Mouse (Mus musculus): ENCODE measurements around the gene Ak9.
"Not testable (repeated sequence)": the region's sequence is repeated elsewhere in the genome, so short reads cannot be mapped to it uniquely, and the experiment has no call there.

The Ak9 gene

DNA sequence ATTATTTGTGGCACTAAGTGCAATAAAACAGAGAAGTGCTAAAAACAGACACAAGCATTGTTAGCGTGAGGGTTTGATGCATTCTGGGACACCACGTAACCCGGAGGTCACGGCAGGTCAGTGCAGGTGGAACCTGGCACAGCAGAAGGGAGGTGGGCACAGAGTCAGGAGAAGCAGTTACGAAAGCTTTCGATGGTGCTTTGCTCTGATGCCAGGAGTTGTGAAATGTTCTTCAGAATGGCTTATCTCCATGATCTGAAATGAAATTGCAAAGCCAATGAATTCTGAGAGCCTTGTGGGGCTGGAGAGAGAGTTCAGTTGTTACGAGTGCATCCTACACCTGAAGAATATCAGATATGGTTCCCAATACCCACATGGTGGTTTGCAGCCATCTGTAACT is 37.6 kb downstream of the Ak9 start:
- no peak for DNase-seq

DNA sequence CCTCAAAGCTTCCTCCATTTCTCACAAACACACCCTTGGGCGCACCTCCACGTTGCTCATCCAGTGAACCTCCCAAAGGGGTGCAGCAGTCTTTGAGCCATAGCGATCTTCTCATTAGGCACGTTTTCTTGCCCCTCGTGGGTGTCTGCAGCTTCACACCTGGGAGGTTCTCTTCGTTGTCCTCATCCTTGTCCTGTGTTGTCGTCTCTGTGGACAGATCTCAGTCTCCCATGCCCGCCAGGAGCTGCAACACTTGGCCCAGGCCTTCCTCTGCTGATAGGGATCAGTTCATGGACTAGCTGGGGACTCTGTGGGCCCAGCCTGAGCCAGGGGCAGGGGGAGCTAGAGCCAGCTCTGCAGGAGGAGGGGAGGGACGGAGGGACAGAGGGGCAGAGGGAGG is 61.3 kb downstream of the Ak9 start:
- no peak for DNase-seq

DNA sequence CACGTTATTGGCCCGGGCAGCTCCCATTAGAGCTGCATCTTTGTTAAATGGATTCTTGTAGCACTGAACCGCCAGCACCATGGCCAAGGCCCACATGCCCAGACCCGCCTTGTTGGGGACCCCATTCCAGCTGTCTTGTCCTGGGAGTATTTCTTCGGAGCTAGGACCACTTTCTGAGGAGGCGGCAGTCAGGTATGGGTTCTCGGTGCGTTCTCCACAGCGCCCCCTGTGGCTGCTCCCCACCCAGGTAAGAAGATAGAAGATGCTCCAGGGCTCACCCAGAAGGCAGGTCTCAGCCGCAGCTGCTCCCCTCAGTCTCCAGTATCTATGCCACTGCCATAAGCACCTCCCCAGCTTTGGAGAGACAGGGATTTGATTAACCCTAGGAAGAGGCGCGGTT is 76.7 kb downstream of the Ak9 start:
- no peak for DNase-seq

- DNase-seq, result no peak
Measured at GRCm38 (mm10) chr10:41385506-41386221, 81.9 kb downstream of the Ak9 start.

GRCm38 (mm10) chr10:41393555-41393954 is 89.8 kb downstream of the Ak9 start:
- DNase-seq, result no peak

DNA sequence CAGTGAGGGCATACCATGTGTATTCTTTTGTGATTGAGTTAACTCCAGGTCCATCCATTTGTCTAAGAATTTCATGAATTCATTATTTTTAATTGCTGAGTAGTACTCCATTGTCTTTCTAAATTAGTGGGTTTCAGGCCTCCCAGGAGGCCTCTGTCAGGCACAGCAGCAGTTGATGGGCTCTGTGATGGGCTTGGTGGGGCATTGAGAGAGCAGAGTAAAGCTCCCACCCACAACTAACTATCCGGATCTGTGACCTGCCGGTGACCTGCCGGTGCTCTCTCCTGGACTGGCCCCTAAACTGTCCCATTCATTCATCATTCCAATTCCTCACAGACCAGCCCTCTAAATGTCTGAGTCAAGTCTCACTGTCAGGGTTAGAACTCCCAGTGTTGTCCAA is 97.3 kb downstream of the Ak9 start:
- DNase-seq, result no peak

DNA sequence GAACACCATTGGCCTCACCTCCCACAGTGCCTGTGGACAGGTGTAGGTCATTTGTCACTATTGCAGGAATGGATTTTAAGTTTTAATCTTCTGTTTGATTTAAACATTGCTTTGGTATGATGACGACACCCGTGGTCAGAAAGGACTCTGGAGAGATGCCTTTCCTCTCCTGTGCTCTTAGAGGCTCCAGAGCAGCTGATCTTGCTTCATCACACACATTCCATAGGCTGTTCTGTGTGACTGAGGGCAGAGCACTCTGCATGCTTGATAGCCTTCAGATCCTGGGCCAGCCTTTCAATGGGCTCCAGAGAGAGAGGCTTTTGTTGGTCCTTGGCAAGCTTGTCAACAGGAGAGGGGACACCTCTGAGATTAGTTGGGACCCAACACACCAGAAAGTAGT is 99.6 kb downstream of the Ak9 start:
- DNase-seq, result no peak

DNA sequence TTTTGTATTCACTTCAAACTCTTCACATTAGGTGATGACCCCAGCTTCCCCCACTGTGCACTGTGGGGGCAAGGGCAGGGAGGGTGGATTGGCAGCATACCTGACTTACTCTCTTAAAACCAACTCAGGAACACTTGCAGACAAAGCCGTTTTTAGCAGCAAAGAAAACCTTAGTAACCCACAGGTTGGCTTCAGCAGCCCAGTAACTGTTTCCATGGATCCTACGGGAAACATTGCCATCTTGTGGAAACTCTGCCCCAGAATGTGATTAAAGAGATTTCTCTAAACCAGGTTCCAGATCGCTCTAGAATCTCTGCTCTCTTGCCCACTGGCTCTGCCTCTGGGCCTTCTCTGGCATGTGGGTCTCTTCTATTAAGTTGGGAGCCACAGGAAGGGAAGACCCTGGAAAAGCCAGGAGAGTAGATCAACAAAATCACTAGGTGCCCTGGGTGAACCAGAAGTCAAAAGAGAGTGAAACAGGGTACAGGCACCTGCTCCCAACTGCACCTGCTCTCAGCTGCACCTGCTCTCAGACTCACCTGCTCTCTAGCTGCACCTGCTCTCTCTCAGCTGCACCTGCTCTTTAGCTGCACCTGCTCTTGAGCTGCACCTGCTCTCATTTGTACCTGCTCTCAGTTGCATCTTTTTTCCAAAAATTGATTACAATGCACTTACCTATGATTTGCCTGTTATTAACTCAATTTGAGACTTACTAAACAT is 100.3 kb downstream of the Ak9 start:
- no peak for DNase-seq

DNA sequence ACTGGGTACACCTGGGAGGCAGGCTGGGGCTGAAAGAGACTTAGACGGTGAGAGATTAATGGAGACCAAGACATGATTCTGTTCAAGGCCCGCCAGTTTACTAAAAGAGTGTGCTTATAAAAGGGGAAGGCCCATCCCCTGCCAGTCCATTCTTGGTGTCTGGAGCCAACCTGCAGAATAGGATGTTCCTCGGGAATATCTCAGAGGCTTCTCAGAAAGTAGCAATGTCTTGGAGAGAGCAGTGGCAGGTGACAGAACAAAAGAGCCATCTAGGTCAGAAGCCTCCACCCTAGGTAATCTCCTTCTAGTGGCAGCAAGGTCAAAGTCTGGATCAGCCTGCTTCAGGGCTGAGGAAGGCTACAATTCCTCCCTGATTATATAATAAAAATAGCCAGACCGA is 106.4 kb downstream of the Ak9 start:
- not testable (repeated sequence) for DNase-seq

- not testable (repeated sequence) for DNase-seq
Measured at GRCm38 (mm10) chr10:41410821-41411220, 107.0 kb downstream of the Ak9 start.

- not testable (repeated sequence) for DNase-seq
Measured at GRCm38 (mm10) chr10:41413471-41413870, 109.7 kb downstream of the Ak9 start.

DNA sequence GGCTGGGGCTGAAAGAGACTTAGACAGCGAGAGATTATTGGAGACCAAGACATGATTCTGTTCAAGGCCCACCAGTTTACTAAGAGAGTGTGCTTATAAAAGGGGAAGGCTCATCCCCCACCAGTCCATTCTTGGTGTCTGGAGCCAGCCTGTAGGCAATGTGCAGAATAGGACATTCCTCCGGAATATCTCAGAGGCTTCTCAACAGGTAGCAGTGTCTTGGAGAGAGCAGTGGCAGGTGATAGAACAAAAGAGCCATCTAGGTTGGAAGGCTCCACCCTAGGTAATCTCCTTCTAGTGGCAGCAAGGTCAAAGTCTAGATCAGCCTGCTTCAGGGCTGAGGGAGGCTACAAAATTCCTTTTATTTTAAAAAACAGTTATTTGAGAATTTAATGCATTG is 111.6 kb downstream of the Ak9 start:
- not testable (repeated sequence) for DNase-seq

DNA sequence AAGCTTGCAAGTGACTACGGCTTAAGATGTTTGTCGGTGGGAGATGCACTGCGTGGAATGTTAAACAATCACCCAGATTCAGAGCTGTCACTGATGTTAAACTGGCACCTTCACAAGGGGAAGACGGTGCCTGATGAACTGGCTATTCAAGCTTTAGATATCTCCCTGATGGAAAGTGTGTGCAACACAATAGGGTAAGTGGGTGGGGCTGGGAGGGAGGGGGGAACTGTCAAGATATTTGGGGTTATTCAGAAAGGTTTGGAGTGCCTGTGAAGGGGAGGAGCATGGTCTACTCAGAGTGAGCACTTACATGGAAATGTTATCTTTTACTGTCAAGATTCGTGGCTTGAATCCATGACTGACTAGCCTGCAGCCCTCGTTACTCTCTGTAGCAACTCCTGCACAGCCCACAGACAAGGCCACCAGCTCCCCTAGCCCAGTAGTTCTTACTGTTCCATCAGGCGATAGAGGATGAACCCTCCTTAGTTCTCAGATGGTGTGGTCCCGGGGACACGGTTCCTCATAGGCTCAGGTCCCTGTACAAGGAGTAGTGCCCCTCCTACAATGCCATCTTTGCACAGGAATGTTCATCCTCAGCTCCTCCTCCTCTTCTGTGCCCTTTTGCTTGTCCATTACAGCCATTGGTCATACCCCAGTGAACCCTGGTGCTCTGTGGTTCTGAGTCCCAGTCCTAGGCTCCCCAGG is 116.9 kb downstream of the Ak9 start:
- DNase-seq, result no peak

- no peak for DNase-seq
Measured at GRCm38 (mm10) chr10:41423681-41424080, 119.9 kb downstream of the Ak9 start.

DNA sequence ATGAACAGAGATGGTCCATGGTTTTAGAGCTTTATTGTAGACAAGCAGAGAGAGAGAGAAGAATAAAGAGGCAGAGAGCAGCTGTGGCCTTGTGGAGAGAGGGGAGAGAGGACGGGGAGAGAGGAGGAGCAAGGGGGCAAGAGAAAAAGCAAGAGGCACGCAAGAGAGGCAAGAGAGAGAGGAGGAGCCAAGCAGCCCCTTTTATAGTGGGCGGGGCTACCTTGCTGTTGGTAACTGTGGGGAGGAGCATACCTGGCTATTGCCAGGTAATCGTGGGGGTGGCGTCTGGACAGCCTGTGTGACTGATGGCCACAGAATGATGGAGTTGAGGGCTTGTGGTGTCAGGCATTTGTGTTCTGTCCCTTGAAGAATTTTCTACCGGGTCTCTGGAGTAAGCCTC is 122.6 kb downstream of the Ak9 start:
- DNase-seq, result no peak

- peak; percentile 44 for DNase-seq
Measured at GRCm38 (mm10) chr10:41434624-41435023, 130.8 kb downstream of the Ak9 start.

DNA sequence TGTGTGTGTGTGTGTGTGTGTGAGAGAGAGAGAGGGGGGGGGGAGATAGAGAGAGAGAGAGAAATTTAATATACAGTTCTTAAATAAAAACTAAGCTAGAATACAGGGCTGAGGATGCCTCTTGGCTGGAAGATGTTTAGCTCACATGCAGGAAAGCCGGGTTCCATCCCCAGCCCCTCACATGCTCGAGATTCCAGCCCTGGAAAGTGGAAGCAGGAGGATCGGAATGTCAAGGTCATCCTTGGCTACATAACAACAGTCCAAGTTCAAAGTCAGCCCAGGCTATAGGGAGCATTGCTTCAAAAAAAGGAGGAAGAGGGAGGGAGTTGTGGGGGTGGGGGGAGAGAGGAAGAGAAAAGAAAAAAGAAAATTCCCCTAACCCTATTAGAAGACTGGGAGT is 131.4 kb downstream of the Ak9 start:
- no peak for DNase-seq

DNA sequence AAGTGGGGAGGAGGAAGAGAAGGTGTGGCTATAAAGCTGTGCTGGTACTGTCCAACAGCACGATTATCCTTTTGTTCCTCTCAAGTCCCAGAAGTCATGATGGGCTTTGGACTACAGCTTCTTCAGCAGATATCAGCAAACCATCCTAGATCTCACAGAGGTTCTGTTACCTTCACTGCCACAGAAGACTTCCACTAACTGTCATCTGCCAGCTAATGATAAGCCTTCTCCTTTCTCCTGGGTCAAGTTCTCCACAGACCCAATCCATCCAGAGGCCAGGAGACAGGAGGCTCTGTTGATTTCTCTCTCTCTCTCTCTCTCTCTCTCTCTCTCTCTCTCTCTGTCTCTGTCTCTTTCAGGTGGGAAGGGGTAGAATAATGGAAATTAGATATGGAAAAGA is 144.4 kb downstream of the Ak9 start:
- DNase-seq, result no peak

DNA sequence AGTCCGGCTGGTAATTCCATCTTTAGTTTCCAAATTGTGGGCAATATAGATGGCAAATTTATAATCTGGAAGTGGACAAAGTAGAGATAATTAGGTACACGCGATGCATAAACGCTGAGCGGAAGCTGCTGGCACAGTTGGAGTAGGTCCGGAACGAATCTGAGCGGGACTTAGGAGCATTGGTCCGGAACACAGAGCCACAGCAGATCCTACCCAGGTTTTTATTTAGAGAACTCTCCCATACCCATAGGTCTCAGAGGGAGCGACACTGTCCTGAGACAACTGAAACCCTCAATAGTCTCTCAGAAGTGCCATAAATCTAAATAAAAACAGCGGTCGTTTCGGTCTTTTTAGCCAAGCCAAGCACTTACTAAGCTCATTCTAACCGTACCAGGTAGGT is 145.9 kb downstream of the Ak9 start:
- DNase-seq, result peak; percentile 59

DNA sequence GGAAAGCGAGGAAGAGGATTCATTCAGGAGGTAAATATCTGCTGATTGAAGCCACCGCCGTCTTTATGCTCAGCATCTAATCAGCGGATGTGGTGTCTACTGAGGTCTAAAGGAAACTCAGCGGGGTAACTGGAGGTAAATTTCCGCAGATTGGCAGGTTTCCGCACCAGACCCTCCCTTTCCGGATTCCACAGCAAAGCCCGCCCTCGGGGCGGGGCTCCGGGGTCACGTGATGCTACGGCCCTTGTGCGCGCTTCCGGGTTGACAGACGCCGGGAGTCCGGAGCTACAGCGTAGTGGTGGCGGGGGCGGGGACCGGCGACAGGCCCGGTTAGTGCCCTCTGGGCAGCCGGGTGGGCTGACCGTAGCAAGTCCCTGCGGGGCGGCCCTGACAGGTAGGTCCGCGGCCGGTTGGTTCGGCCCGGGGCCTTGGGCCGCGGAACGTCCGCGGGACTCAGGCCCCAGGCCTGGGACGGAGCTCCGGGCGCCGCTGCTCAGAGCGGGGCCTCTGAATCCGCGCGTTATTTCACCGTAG is 146.4 kb downstream of the Ak9 start, which contains the start of gene Zbtb24:
Gene Zbtb24, plus strand, starts transcription at position 247 of the 534 bp plus-strand sequence.
- peak; percentile 96 for DNase-seq

- DNase-seq, result peak; percentile 22
Measured at GRCm38 (mm10) chr10:41450780-41451522, 147.2 kb downstream of the Ak9 start.

GRCm38 (mm10) chr10:41451656-41452055 is 147.9 kb downstream of the Ak9 start:
- peak; percentile 31 for DNase-seq

DNA sequence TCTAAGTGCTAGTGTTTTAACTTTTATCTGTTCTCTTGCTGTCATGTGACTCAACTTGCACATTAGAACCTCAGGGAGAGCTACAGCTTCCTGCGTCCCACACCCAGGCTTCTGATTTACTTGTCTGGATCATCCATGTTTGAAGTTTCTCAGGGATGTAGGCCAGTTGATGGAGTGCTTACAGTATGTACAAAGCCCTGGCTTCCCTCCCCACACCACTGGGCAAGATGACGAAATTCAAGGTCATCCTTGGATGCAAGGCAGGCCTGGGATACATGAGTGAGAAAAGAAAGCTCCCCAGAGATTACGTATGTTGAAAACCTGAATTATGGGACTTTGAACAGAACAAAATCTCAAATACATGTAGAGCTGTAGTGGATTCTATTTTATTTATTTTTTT is 149.0 kb downstream of the Ak9 start:
- DNase-seq, result no peak
